Mouse (Mus musculus) naive thymus-derived CD4-positive, alpha-beta T cell, adult 2 months (primary cell): ENCODE results near the gene Spatc1l.
A peak's percentile ranks its signal among the peaks of the same experiment; 100 is the strongest.

Source experiments
- DNase-seq: peaks from one replicate; pipeline ENCODE4 v3.0.0-alpha.2; 2011; ENCODE audit warnings: low read depth

Gene Spatc1l

DNA sequence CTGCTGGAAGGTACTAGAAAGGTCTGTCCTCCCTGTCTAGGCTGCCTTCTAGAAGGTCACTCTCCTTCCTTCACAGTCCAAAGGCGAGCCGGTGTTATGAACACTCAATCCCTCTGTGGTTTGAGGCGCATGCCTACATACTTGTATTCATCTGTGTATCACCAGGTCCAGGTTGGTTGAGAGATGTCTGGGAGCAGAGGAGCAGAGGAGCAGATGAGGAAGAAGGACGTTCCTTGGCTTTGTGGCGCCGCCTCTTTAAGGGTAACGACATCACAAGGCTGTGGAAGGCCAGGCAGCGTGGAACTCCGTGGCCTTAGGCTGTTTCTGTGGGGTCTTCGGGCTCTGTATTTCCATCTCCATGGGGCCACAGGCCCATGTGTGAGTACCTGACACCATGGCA lies at the start of gene Spatc1l:
Gene Spatc1l (plus strand): TSS at position 301 of the 400 bp plus-strand sequence.
- no peak for DNase-seq

DNA sequence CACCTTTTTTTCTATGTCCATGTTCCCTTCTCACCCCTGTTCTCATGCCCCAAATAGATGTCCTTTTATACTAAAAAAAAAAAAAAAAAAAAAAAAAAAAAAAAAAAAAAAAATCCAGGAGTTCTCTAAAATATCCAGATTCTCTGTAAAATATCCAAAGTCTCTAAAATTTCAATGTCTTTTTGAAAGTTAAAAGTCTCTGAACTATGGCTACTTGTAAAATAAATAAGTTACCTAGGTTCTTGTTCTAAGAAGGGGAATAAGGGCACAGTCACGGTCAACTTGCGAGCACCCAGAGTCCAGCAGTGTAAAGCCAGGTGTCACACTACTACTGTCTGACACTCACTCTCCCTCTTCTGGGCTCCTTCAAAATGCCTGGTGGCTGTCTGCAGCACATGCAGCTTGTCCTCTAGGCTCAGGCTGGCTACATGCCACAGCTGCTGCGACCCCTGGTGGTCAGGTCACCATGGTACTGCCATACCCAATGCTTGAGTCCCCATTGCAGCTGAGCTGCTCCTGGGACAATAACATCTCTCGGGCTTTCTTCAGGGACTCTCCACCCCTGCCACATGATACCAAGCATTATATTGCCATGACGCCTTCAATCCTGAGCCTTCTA lies 49.0 kb upstream of the Spatc1l start:
- peak; percentile 87 for DNase-seq

GRCm38 (mm10) chr10:76530922-76531321 lies 31.1 kb upstream of the Spatc1l start:
- DNase-seq: no peak

DNA sequence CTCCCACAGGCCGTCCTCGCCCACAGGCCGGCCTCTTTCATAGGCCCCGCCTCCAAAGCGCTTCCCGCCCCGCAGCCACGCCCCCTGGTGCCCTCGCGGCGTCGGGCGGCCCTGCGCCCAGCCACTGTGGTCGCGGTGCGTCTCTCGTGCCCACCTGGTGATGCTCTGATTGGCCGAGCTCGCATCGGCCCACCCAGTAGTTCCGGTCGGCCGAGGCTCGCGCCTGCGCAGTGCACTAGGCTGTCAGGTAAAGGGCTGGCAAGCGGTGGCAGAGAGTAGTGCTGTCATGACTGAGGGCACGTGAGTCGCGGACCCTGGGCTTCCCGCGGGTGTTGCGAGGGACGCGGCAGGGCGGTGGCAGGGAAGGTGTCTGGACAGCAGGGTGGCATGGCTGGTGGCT lies 30.7 kb upstream of the Spatc1l start, which contains the start of gene Lss:
Gene Lss (plus strand): TSS at position 214 of the 400 bp plus-strand sequence.
- peak; percentile 96 for DNase-seq

DNA sequence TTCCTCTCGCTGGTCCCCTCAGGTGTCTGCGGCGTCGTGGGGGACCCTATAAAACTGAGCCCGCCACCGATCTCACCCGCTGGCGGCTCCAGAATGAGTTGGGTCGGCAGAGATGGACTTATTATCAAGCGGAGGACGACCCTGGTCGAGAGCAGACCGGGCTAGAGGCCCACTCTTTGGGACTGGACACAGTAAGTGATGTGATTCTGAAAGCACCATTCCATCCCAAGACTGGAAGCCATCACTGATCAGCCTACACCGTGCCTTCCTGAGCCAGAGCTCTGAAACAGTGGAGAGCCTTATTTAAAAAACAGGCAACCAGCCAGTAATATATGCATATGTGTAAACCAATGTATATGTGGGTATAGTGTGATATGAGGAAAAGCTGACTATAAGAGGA lies 30.2 kb upstream of the Spatc1l start:
- DNase-seq: no peak

DNA sequence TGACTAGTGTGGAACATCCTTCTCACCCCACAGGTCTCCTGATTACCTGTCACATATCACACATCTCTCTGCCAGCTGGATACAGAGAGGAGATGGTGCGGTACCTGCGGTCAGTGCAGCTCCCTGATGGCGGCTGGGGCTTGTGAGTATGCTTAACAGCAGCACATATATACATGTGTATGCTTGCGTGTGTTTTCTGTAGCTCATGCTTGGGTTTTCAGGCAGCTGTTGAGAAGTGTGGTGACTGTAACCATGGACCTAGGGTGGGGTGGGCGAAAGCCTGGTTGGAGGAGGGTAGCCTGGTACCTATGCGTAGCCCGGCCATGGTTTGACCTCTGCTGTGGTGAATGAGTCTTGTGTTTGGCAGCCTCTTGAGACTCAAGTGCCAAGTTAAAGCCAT lies 26.5 kb upstream of the Spatc1l start:
- DNase-seq: no peak

GRCm38 (mm10) chr10:76537619-76538018 lies 24.5 kb upstream of the Spatc1l start:
- no peak for DNase-seq

DNA sequence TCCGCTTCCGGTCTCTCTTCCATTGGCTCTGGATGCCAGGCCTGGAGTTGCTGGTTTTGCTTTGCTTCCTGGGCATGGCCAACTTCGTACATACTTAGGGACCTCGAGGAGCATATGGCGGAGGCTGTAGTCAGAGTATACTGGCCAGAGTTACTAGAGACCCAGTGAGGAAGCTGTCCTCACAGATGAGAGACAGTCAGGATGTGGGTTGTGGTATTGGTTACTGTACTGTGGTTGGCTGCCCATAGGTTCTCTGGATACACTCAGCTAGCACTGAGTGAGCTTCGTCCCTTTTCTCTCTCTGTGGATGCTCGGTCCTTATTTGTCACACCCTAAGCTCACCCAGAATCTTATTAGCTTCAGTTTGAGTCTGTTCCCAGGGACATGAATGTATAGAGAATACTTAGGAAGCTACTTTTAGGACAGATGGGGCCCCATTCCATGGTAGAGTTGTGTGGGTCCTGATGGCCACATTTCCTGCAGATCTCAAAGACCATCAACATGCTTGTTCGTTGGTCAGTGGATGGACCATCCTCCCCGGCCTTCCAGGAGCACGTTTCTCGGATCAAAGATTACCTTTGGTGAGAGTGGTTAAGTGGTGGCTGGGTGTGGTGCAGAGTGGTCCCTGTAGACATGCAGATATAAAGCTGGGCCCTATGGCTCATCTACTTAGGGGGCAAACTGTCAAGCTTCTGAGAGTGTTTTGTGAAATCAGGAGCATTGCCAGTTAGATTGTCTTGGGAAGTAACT lies 20.6 kb upstream of the Spatc1l start:
- DNase-seq: no peak

- peak; percentile 28 for DNase-seq
Measured at GRCm38 (mm10) chr10:76542636-76543375, 19.3 kb upstream of the Spatc1l start.

GRCm38 (mm10) chr10:76546566-76546965 lies 15.5 kb upstream of the Spatc1l start:
- no peak for DNase-seq

DNA sequence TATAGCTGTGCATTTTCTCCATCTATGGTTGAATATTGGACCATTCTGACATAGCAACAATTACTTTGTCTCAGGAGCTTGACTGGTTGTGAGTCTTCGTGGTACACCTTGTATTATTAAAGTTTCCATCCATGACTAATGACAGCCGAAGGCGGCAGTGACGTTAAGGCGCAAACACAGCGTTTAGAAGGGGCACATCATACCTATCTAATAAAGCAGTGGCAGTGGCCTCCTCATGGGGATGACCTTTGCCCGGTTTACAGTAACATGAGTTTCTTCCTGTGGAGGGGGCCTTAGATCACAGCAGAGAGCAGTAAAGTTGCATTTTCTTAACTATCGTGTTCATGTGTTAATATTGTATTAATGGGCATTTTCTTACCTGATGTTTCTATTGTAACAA lies 13.9 kb upstream of the Spatc1l start:
- DNase-seq: no peak

- DNase-seq: no peak
Measured at GRCm38 (mm10) chr10:76550458-76550857, 11.6 kb upstream of the Spatc1l start.

DNA sequence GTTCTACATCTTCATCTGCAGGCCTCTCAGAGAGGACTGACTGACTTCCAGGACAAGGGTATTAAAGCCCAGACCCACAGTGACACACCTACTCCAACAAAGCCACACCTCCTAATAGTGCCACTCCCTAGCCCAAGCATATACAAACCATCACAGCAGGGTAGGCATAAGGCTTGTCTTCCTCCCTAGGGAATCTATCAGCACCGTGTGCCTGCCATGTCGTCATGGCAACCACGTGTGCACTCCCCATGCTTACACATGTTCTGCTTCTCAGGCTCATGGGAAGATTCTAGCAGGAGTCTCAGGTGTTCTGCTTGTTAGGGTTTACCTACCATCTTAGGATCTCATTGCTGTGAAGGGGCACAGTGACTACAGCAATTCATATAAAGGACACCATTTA lies 10.5 kb upstream of the Spatc1l start:
- DNase-seq: no peak

DNA sequence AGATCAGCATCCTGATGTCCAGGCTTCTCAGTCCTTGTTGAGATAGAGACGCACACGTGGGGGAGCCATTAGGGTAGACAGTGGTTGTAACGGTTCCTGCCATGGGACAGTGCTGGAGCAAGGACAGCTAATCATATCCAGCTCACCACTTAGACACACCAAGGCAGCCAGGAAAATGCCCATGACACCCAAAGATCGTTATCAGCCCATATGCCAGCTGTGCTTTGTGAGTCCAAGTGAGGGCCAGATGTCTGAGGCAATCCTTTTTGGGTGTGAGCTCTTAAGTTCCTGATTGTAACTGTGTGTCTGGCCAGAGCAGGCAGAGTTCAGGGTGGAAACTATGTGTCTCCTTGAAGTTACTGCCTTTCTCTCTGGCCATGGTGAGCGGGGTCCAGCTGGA lies 8.0 kb upstream of the Spatc1l start:
- no peak for DNase-seq

DNA sequence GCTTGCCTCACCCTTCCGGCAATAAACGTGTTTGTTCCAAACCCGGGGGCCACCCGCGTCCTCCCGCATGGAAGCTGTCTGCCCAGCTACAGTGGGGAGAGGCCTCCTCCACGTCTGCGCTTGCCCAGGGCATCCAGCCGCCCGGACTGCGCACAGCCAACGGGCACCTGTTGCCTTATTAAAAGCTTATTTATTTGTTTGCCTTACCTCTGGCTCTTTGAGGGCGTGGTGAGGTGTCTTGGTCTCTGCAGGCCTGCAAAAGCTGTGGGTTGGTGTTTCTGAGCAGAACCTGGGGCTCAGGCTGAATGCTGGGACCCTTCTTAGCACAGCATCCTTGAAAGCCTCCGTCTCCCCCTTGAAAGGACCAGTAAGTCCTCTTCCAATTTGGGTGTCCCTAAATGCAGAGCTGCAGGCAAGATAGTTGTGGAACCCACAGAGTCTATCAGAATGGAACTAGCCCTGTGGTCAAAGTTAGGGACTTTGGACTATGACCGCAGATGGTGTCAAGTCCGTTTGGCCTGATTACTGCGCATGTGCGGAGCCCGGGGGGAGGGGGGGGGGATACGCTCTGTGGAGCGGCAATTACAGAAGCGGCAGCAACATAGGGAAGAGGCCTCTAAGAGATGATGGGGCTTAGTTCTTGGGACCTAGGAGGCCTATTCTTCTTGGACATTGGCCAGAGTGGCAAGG lies 8.1 kb downstream of the Spatc1l start:
- DNase-seq: no peak

GRCm38 (mm10) chr10:76571070-76571469 lies 9.0 kb downstream of the Spatc1l start:
- no peak for DNase-seq

- DNase-seq: no peak
Measured at GRCm38 (mm10) chr10:76572151-76572550, 10.1 kb downstream of the Spatc1l start.

GRCm38 (mm10) chr10:76575374-76575773 lies 13.3 kb downstream of the Spatc1l start, which contains the start of gene Ftcd:
Gene Ftcd, plus strand, starts transcription at chr10:76575648.
- DNase-seq: no peak

GRCm38 (mm10) chr10:76576920-76577319 lies 14.8 kb downstream of the Spatc1l start:
- DNase-seq: no peak

- no peak for DNase-seq
Measured at GRCm38 (mm10) chr10:76584138-76584537, 22.1 kb downstream of the Spatc1l start.

- no peak for DNase-seq
Measured at GRCm38 (mm10) chr10:76586190-76586589, 24.1 kb downstream of the Spatc1l start.

DNA sequence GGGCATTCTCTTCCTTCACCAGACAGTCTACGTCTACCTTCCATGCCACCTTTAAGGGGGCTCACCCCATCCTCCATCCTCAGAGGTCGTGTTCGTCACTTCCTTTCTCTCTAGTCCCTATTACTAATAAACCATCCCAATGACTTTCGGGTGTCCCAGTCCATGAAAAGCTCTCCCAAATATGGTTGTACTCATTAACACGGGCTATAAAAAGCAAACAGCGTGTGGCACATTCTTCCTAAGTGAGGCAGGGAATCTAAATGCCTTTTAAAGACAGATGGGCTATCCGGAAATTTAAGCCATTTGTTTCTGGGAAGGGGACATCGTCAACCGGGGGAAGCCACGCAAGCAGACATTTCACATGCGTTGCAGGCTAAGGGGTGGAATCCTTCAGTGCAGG lies 28.1 kb downstream of the Spatc1l start:
- no peak for DNase-seq
